7 mouse cellular contexts compared by ENCODE assay signal in the genomic region with DNA sequence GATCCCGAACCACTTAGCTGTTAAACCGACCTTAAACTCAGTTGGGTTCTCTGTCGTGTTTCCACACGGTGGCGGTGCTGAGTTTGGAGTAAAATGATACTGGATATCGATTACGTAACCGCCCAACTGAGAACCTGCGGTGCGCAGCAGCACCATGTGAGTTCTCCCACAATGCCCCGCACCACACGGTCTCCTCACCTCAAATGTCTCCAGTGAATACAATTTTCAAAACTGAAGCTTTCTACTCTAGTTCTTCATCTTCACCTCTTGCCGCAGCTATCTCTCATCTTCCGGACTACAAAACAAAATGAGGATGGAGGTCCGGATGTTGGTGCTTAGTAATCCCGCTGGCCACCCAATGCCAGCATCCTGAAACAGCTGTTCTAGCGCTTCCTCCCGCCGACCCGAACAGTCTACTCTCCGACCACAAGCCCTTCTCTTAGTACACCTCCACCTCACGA. TPM values are rescaled to one million over a fixed set of nuclear protein-coding genes. Genes with fewer than 3 reads are reported as not detected.
DNase-seq lines count a peak whose midpoint lies in the region; ATAC-seq lines count a peak whose summit lies in the region.

No protein-coding gene starts in this region.

- H3K9ac ChIP-seq in embryonic facial prominence, embryonic 11.5 days (replicated peaks; ENCODE audit: low read length) = peak overlapping the region; percentile 46
- H3K9ac ChIP-seq in midbrain, embryonic 11.5 days (ENCODE audit: low read length) = peak overlapping the region; percentile 63

- H3K36me3 ChIP-seq in embryonic facial prominence, embryonic 11.5 days (replicated peaks; ENCODE audit: control insufficient read depth, insufficient read depth, low read depth, low read length) = no peaks in the 10 kb centered on the region
- H3K36me3 ChIP-seq in midbrain, embryonic 11.5 days (ENCODE audit: control insufficient read depth, insufficient read depth, low read length) = no peaks in the 10 kb centered on the region

- peak; percentile 58; the same call in 1 of the 2 replicates for ATAC-seq in embryonic facial prominence, embryonic 11.5 days (replicated peaks; ENCODE audit: insufficient number of reproducible peaks, low FRiP score, low TSS enrichment, low read depth)
- peak; percentile 76 for ATAC-seq in midbrain, embryonic 11.5 days (ENCODE audit: low FRiP score)

- H3K4me2 ChIP-seq in embryonic facial prominence, embryonic 11.5 days (ENCODE audit: low read depth, low read length) = peak overlapping the region; percentile 53
- H3K4me2 ChIP-seq in midbrain, embryonic 11.5 days = peak overlapping the region; percentile 73

- peak overlapping the region; percentile 32 for H3K4me3 ChIP-seq in embryonic facial prominence, embryonic 11.5 days (ENCODE audit: low read depth, low read length)
- peak overlapping the region; percentile 37 for H3K4me3 ChIP-seq in midbrain, embryonic 11.5 days (ENCODE audit: low read depth, low read length)

- no peaks in the 10 kb centered on the region for H3K4me1 ChIP-seq in embryonic facial prominence, embryonic 11.5 days (ENCODE audit: control insufficient read depth, insufficient read depth, low read length)
- H3K4me1 ChIP-seq in midbrain, embryonic 11.5 days (ENCODE audit: control insufficient read depth, insufficient read depth, low read length) = no peaks in the 10 kb centered on the region

- WGBS in embryonic facial prominence, embryonic 11.5 days = 2% methylated on average over 22 of the region's 22 CpGs
- WGBS in midbrain, embryonic 11.5 days = 2% methylated on average over 22 of the region's 22 CpGs

- intact Hi-C loops in left cerebral cortex, postnatal 4 days (cut with DNase I) = loop anchor here (5.0 kb wide), 1 partner anchor 218 kb away; no protein-coding TSS in a partner anchor

- DNase-seq in adrenal gland, postnatal 25 days = peak; percentile 83
- peak; percentile 95 for DNase-seq in embryonic facial prominence, embryonic 11.5 days (ENCODE audit: low spot score)
- DNase-seq in heart, adult 11 months = peak; percentile 97
- DNase-seq in kidney, adult 11 months = peak; percentile 79
- peak; percentile 87 for DNase-seq in left cerebral cortex, postnatal 4 days
- peak; percentile 97 for DNase-seq in midbrain, embryonic 11.5 days (ENCODE audit: low spot score, missing footprints)
- peak; percentile 90 for DNase-seq in skeletal muscle tissue, adult 2 months (ENCODE audit: low read depth, low spot score)

- no peaks in the 10 kb centered on the region for H3K9me3 ChIP-seq in embryonic facial prominence, embryonic 11.5 days (replicated peaks; ENCODE audit: control insufficient read depth, low read length)
- H3K9me3 ChIP-seq in midbrain, embryonic 11.5 days (ENCODE audit: control insufficient read depth, low read length) = no peaks in the 10 kb centered on the region

- no peak overlapping the region for H3K27ac ChIP-seq in embryonic facial prominence, embryonic 11.5 days (replicated peaks; ENCODE audit: low read depth, low read length)
- H3K27ac ChIP-seq in midbrain, embryonic 11.5 days (ENCODE audit: low read depth, low read length) = no peak overlapping the region

- no peaks in the 10 kb centered on the region for H3K27me3 ChIP-seq in embryonic facial prominence, embryonic 11.5 days (ENCODE audit: control insufficient read depth, insufficient read depth, low read length)
- no peaks in the 10 kb centered on the region for H3K27me3 ChIP-seq in midbrain, embryonic 11.5 days (ENCODE audit: control insufficient read depth, insufficient read depth, low read length)

RNA-seq across cellular contexts. Expression of a gene that starts 4.5 kb away (rescaled TPM):
- 14.6 and 17.7 TPM in 2 replicates for total RNA-seq in adrenal gland, postnatal 25 days (2021)
- 137 and 140 TPM in 2 replicates for polyA plus RNA-seq in embryonic facial prominence, embryonic 11.5 days (2014; fragmentation: Nextera tagmentation; extraction: Ambion mirVana)
- 10 to 100 TPM; 16.5 to 17.1 TPM for total RNA-seq in left cerebral cortex, postnatal 4 days (2021)
- polyA plus RNA-seq in midbrain, embryonic 11.5 days (2014; fragmentation: Nextera tagmentation; extraction: Ambion mirVana) = 145 and 150 TPM in 2 replicates

RNA-seq across cellular contexts. Expression of a gene that starts 46.4 kb away (rescaled TPM):
- total RNA-seq in adrenal gland, postnatal 25 days (2021) = 12.8 and 13.2 TPM in 2 replicates
- 0.17 and 0.50 TPM in 2 replicates for polyA plus RNA-seq in embryonic facial prominence, embryonic 11.5 days (2014; fragmentation: Nextera tagmentation; extraction: Ambion mirVana)
- 1 to 10 TPM; 7.3 to 7.7 TPM for total RNA-seq in left cerebral cortex, postnatal 4 days (2021)
- polyA plus RNA-seq in midbrain, embryonic 11.5 days (2014; fragmentation: Nextera tagmentation; extraction: Ambion mirVana) = 1.8 and 2.6 TPM in 2 replicates

RNA-seq across cellular contexts. Expression of a gene that starts 53.6 kb away (rescaled TPM):
- total RNA-seq in adrenal gland, postnatal 25 days (2021) = not detected in 2 replicates
- polyA plus RNA-seq in embryonic facial prominence, embryonic 11.5 days (2014; fragmentation: Nextera tagmentation; extraction: Ambion mirVana) = 0.43 and 0.46 TPM in 2 replicates
- not detected for total RNA-seq in left cerebral cortex, postnatal 4 days (2021)
- polyA plus RNA-seq in midbrain, embryonic 11.5 days (2014; fragmentation: Nextera tagmentation; extraction: Ambion mirVana) = 0.44 and 0.47 TPM in 2 replicates

RNA-seq across cellular contexts. Expression of a gene that starts 54.2 kb away (rescaled TPM):
- total RNA-seq in adrenal gland, postnatal 25 days (2021) = 0.86 TPM in 1 of 2 replicates, not detected in the other
- 0.25 and 0.31 TPM in 2 replicates for polyA plus RNA-seq in embryonic facial prominence, embryonic 11.5 days (2014; fragmentation: Nextera tagmentation; extraction: Ambion mirVana)
- total RNA-seq in left cerebral cortex, postnatal 4 days (2021) = 1 to 10 TPM; 1.1 to 1.4 TPM
- 0.11 TPM in 1 of 2 replicates, not detected in the other for polyA plus RNA-seq in midbrain, embryonic 11.5 days (2014; fragmentation: Nextera tagmentation; extraction: Ambion mirVana)
